Mouse (Mus musculus): ENCODE results near the gene Flcn. TPM values are rescaled to one million over a fixed set of nuclear protein-coding genes. Genes with fewer than 3 reads are reported as not detected.
"Not testable (repeated sequence)": the region's sequence is repeated elsewhere in the genome, so short reads cannot be mapped to it uniquely, and the experiment has no call there.

Flcn gene
- polyA plus RNA-seq, 1 experiment from 2014 or later: 30.1 TPM

- ATAC-seq (replicated peaks; ENCODE audit: low FRiP score, low TSS enrichment, low read depth): no peak
- 64% methylated on average over 4 of the region's 4 CpGs for WGBS
- H3K27ac ChIP-seq (ENCODE audit: low read depth): no peak overlapping the region
- H3K4me2 ChIP-seq (ENCODE audit: low read length): peak overlapping the region; percentile 73
- H3K9ac ChIP-seq (ENCODE audit: low read length): peak overlapping the region; percentile 98
- peaks cover 38% of the 10 kb centered on the region for H3K36me3 ChIP-seq (ENCODE audit: control insufficient read depth, insufficient read depth, low read length)
- H3K9me3 ChIP-seq (ENCODE audit: control insufficient read depth, low read length): no peaks in the 10 kb centered on the region
- peaks cover 15% of the 10 kb centered on the region for H3K4me1 ChIP-seq (replicated peaks; ENCODE audit: control insufficient read depth, insufficient read depth, low read length)
- H3K4me3 ChIP-seq (ENCODE audit: low read depth, low read length): peak overlapping the region; percentile 97
- no peaks in the 10 kb centered on the region for H3K27me3 ChIP-seq (replicated peaks; ENCODE audit: control insufficient read depth, insufficient read depth, low read length)
- no peak for DNase-seq (ENCODE audit: low spot score)
Measured at GRCm38 (mm10) chr11:59838426-59838825, 28.6 kb upstream of the Flcn start.

- WGBS: no CpG with 5 or more reads among the region's 1 CpGs
- H3K27me3 ChIP-seq (replicated peaks; ENCODE audit: control insufficient read depth, insufficient read depth, low read length); H3K27ac ChIP-seq (ENCODE audit: low read depth); H3K9ac ChIP-seq (ENCODE audit: low read length); ATAC-seq (replicated peaks; ENCODE audit: low FRiP score, low TSS enrichment, low read depth); DNase-seq (ENCODE audit: low spot score); H3K4me3 ChIP-seq (ENCODE audit: low read depth, low read length); H3K9me3 ChIP-seq (ENCODE audit: control insufficient read depth, low read length): not testable (repeated sequence)
- H3K4me1 ChIP-seq (replicated peaks; ENCODE audit: control insufficient read depth, insufficient read depth, low read length): peaks cover 15% of the 10 kb centered on the region
- peaks cover 44% of the 10 kb centered on the region for H3K36me3 ChIP-seq (ENCODE audit: control insufficient read depth, insufficient read depth, low read length)
- peak overlapping the region; percentile 73; the same call in 1 of the 2 replicates for H3K4me2 ChIP-seq (ENCODE audit: low read length)
Measured at GRCm38 (mm10) chr11:59837789-59838188, 28.0 kb upstream of the Flcn start.

- Histone ChIP-seq H3K27me3 (replicated peaks; ENCODE audit: control insufficient read depth, insufficient read depth, low read length) (no peaks in the 10 kb centered on the region), H3K4me1 (replicated peaks; ENCODE audit: control insufficient read depth, insufficient read depth, low read length) (no peaks in the 10 kb centered on the region), H3K9ac (ENCODE audit: low read length) (no peak overlapping the region), H3K36me3 (ENCODE audit: control insufficient read depth, insufficient read depth, low read length) (peaks cover 99% of the 10 kb centered on the region), H3K9me3 (ENCODE audit: control insufficient read depth, low read length) (no peaks in the 10 kb centered on the region), H3K4me3 (ENCODE audit: low read depth, low read length) (no peak overlapping the region), H3K4me2 (ENCODE audit: low read length) (no peak overlapping the region), H3K27ac (ENCODE audit: low read depth) (no peak overlapping the region)
- ATAC-seq (replicated peaks; ENCODE audit: low FRiP score, low TSS enrichment, low read depth): no peak
- DNase-seq (ENCODE audit: low spot score): no peak
- WGBS: 87% methylated on average over 3 of the region's 3 CpGs
Measured at GRCm38 (mm10) chr11:59821625-59822024, 11.8 kb upstream of the Flcn start.

- Histone ChIP-seq H3K4me1 (replicated peaks; ENCODE audit: control insufficient read depth, insufficient read depth, low read length) (no peaks in the 10 kb centered on the region), H3K9ac (ENCODE audit: low read length) (no peak overlapping the region), H3K4me3 (ENCODE audit: low read depth, low read length) (no peak overlapping the region), H3K27me3 (replicated peaks; ENCODE audit: control insufficient read depth, insufficient read depth, low read length) (no peaks in the 10 kb centered on the region), H3K9me3 (ENCODE audit: control insufficient read depth, low read length) (no peaks in the 10 kb centered on the region), H3K27ac (ENCODE audit: low read depth) (no peak overlapping the region), H3K4me2 (ENCODE audit: low read length) (no peak overlapping the region), H3K36me3 (ENCODE audit: control insufficient read depth, insufficient read depth, low read length) (peaks cover 71% of the 10 kb centered on the region)
- DNase-seq (ENCODE audit: low spot score) (no peak), ATAC-seq (replicated peaks; ENCODE audit: low FRiP score, low TSS enrichment, low read depth) (no peak)
- 96% methylated on average over 3 of the region's 3 CpGs for WGBS
Measured at GRCm38 (mm10) chr11:59817916-59818315, 8.1 kb upstream of the Flcn start.

- Histone ChIP-seq H3K36me3 (ENCODE audit: control insufficient read depth, insufficient read depth, low read length) (peaks cover 48% of the 10 kb centered on the region), H3K4me3 (ENCODE audit: low read depth, low read length) (no peak overlapping the region), H3K27me3 (replicated peaks; ENCODE audit: control insufficient read depth, insufficient read depth, low read length) (no peaks in the 10 kb centered on the region), H3K9me3 (ENCODE audit: control insufficient read depth, low read length) (no peaks in the 10 kb centered on the region), H3K9ac (ENCODE audit: low read length) (no peak overlapping the region), H3K4me2 (ENCODE audit: low read length) (no peak overlapping the region), H3K4me1 (replicated peaks; ENCODE audit: control insufficient read depth, insufficient read depth, low read length) (no peaks in the 10 kb centered on the region; the same call in 1 of the 2 replicates), H3K27ac (ENCODE audit: low read depth) (no peak overlapping the region)
- ATAC-seq (replicated peaks; ENCODE audit: low FRiP score, low TSS enrichment, low read depth): no peak
- no peak for DNase-seq (ENCODE audit: low spot score)
- WGBS: 84% methylated on average over 6 of the region's 6 CpGs
Measured at GRCm38 (mm10) chr11:59815482-59816065, 5.8 kb upstream of the Flcn start.

- 82% methylated on average over 6 of the region's 6 CpGs for WGBS
- no peak overlapping the region for H3K27ac ChIP-seq (ENCODE audit: low read depth)
- H3K9me3 ChIP-seq (ENCODE audit: control insufficient read depth, low read length): no peaks in the 10 kb centered on the region
- H3K4me3 ChIP-seq (ENCODE audit: low read depth, low read length): no peak overlapping the region
- no peak overlapping the region for H3K4me2 ChIP-seq (ENCODE audit: low read length)
- no peak for ATAC-seq (replicated peaks; ENCODE audit: low FRiP score, low TSS enrichment, low read depth)
- H3K27me3 ChIP-seq (replicated peaks; ENCODE audit: control insufficient read depth, insufficient read depth, low read length): no peaks in the 10 kb centered on the region
- no peak overlapping the region for H3K9ac ChIP-seq (ENCODE audit: low read length)
- no peak for DNase-seq (ENCODE audit: low spot score)
- H3K36me3 ChIP-seq (ENCODE audit: control insufficient read depth, insufficient read depth, low read length): peaks cover 42% of the 10 kb centered on the region
- no peaks in the 10 kb centered on the region; the same call in 1 of the 2 replicates for H3K4me1 ChIP-seq (replicated peaks; ENCODE audit: control insufficient read depth, insufficient read depth, low read length)
Measured at GRCm38 (mm10) chr11:59814936-59815335, 5.1 kb upstream of the Flcn start.

GRCm38 (mm10) chr11:59814311-59814710 lies 4.5 kb upstream of the Flcn start:
- no peaks in the 10 kb centered on the region for H3K27me3 ChIP-seq (replicated peaks; ENCODE audit: control insufficient read depth, insufficient read depth, low read length)
- WGBS: 79% methylated on average over 1 of the region's 1 CpGs
- no peaks in the 10 kb centered on the region; the same call in 1 of the 2 replicates for H3K4me1 ChIP-seq (replicated peaks; ENCODE audit: control insufficient read depth, insufficient read depth, low read length)
- no peak for ATAC-seq (replicated peaks; ENCODE audit: low FRiP score, low TSS enrichment, low read depth)
- no peak overlapping the region for H3K9ac ChIP-seq (ENCODE audit: low read length)
- H3K4me3 ChIP-seq (ENCODE audit: low read depth, low read length): no peak overlapping the region
- peaks cover 36% of the 10 kb centered on the region for H3K36me3 ChIP-seq (ENCODE audit: control insufficient read depth, insufficient read depth, low read length)
- no peak overlapping the region for H3K27ac ChIP-seq (ENCODE audit: low read depth)
- no peak for DNase-seq (ENCODE audit: low spot score)
- H3K9me3 ChIP-seq (ENCODE audit: control insufficient read depth, low read length): no peaks in the 10 kb centered on the region
- no peak overlapping the region for H3K4me2 ChIP-seq (ENCODE audit: low read length)

- Histone ChIP-seq H3K9ac (ENCODE audit: low read length) (no peak overlapping the region), H3K27ac (ENCODE audit: low read depth) (no peak overlapping the region), H3K36me3 (ENCODE audit: control insufficient read depth, insufficient read depth, low read length) (peaks cover 26% of the 10 kb centered on the region), H3K27me3 (replicated peaks; ENCODE audit: control insufficient read depth, insufficient read depth, low read length) (no peaks in the 10 kb centered on the region), H3K4me3 (ENCODE audit: low read depth, low read length) (no peak overlapping the region), H3K4me2 (ENCODE audit: low read length) (no peak overlapping the region), H3K4me1 (replicated peaks; ENCODE audit: control insufficient read depth, insufficient read depth, low read length) (peaks cover 7% of the 10 kb centered on the region), H3K9me3 (ENCODE audit: control insufficient read depth, low read length) (no peaks in the 10 kb centered on the region)
- DNase-seq (ENCODE audit: low spot score): no peak
- WGBS: 59% methylated on average over 3 of the region's 3 CpGs
- no peak for ATAC-seq (replicated peaks; ENCODE audit: low FRiP score, low TSS enrichment, low read depth)
Measured at GRCm38 (mm10) chr11:59813276-59813675, 3.5 kb upstream of the Flcn start.

GRCm38 (mm10) chr11:59811211-59811610 lies 1.4 kb upstream of the Flcn start:
- H3K4me3 ChIP-seq (ENCODE audit: low read depth, low read length): no peak overlapping the region
- H3K9me3 ChIP-seq (ENCODE audit: control insufficient read depth, low read length): no peaks in the 10 kb centered on the region
- no peak for ATAC-seq (replicated peaks; ENCODE audit: low FRiP score, low TSS enrichment, low read depth)
- peaks cover 23% of the 10 kb centered on the region for H3K36me3 ChIP-seq (ENCODE audit: control insufficient read depth, insufficient read depth, low read length)
- H3K9ac ChIP-seq (ENCODE audit: low read length): no peak overlapping the region
- no peak for DNase-seq (ENCODE audit: low spot score)
- no peak overlapping the region for H3K4me2 ChIP-seq (ENCODE audit: low read length)
- no peak overlapping the region for H3K27ac ChIP-seq (ENCODE audit: low read depth)
- H3K4me1 ChIP-seq (replicated peaks; ENCODE audit: control insufficient read depth, insufficient read depth, low read length): peaks cover 7% of the 10 kb centered on the region
- no peaks in the 10 kb centered on the region for H3K27me3 ChIP-seq (replicated peaks; ENCODE audit: control insufficient read depth, insufficient read depth, low read length)
- WGBS: 46% methylated on average over 4 of the region's 4 CpGs

All from intestine, embryonic 14.5 days (tissue).